Mouse (Mus musculus): Measurements from ENCODE around the gene Cspg4.

DNA sequence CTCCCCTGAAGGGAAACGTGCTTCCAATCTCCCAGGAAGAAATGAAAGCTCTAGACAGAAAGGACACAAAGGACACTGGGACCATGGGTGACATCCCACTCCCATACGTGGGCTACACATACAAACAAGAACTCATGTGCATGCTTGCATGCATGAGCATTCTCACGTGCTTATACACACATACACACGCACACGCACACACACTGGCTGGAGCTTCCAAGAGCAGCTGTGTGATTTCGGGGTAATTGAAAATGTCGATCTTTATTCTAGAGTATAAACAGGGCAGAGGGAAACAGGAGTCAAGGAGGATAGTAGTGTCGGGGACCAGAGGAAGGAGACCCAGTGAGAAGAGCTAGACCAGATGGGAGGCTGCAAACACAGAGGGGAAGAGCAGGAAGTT is 20.2 kb upstream of the Cspg4 start:
- TF ChIP-seq CTCF (conservative IDR thresholded peaks at IDR 0.05; ENCODE audit: low read length) = no peak
- no peak for TF ChIP-seq POU5F1 (IDR thresholded peaks at IDR 0.05; ENCODE audit: borderline replicate concordance, low read length)
- TF ChIP-seq NANOG (IDR thresholded peaks at IDR 0.05; ENCODE audit: borderline replicate concordance, low read length) = no peak
